Mouse (Mus musculus) cerebellum, adult 2 months (tissue): ENCODE measurements around the gene Oxa1l.

ENCODE experiments used
- CTCF ChIP-seq: fragments of 200-500 bp; IDR thresholded peaks from 2 replicates; pipeline ENCODE4 v1.5.1; 2011; ENCODE audit warnings: low read depth, mild to moderate bottlenecking, control low read depth, low read length, moderate library complexity, borderline replicate concordance; ENCODE audit not compliant: insufficient read depth
- POLR2A ChIP-seq: fragments of 200-500 bp; IDR thresholded peaks from 2 replicates; pipeline ENCODE4 v1.6.1; 2011; ENCODE audit warnings: low read length, control low read depth, borderline replicate concordance; ENCODE audit not compliant: insufficient read depth

- no peak for TF ChIP-seq POLR2A
- TF ChIP-seq CTCF = no peak
These were observed 12.3 kb downstream of the Oxa1l start for GRCm38 (mm10) chr14:54372923-54373322.
